Mouse (Mus musculus): Measurements from ENCODE around the gene Gstt1.

GRCm38 (mm10) chr10:75774587-75774986 lies 23.8 kb downstream of the Gstt1 start:
- TF ChIP-seq CEBPB (IDR thresholded peaks at IDR 0.05; ENCODE audit: low read depth) (no peak), MYOD1 (IDR thresholded peaks at IDR 0.05; ENCODE audit: control insufficient read depth, insufficient read length, low read depth) (no peak), MYOG (IDR thresholded peaks at IDR 0.05; ENCODE audit: control insufficient read depth, extremely low read depth, insufficient read length) (no peak), USF1 (IDR thresholded peaks at IDR 0.05; ENCODE audit: low read depth) (no peak)
